Mouse (Mus musculus) ES-E14 (cell line): ENCODE results near the gene Thada. TPM values are rescaled to one million over a fixed set of nuclear protein-coding genes. Genes with fewer than 3 reads are reported as not detected.

Experiments
- DNase-seq: peaks from one replicate; pipeline ENCODE4 v3.0.0-alpha.2; 2013; ENCODE audit warnings: low read depth, low spot score
- H3K27ac ChIP-seq: 2 replicates; pipeline ENCODE4 v1.5.1; 2012; ENCODE audit warnings: low read depth, mild to moderate bottlenecking, low read length, moderate library complexity, mixed read lengths; ENCODE audit not compliant: poor library complexity, insufficient read depth, severe bottlenecking
- H3K36me3 ChIP-seq: 2 replicates; pipeline ENCODE4 v1.6.1; 2012; ENCODE audit warnings: mild to moderate bottlenecking, low read length, moderate library complexity, mixed read lengths; ENCODE audit not compliant: control insufficient read depth, poor library complexity, insufficient read depth, severe bottlenecking
- H3K4me1 ChIP-seq, 2 experiments: fragments of 150-350 bp in 1 of 2; sonication (generic) in 1 of 2; 2 replicates each; pipeline ENCODE4 v1.6.1; 2012; ENCODE audit warnings: low read length in 2 of 2, mild to moderate bottlenecking in 1 of 2, mixed read lengths in 1 of 2; ENCODE audit not compliant: control insufficient read depth in 2 of 2, insufficient read depth in 2 of 2, poor library complexity in 1 of 2
- H3K4me3 ChIP-seq, 2 experiments: fragments of 150-350 bp in 1 of 2; sonication (generic) in 1 of 2; 2 replicates each; pipeline ENCODE4 v1.5.1; 2012; ENCODE audit warnings: low read length in 2 of 2, low read depth in 1 of 2, mild to moderate bottlenecking in 1 of 2, mixed read lengths in 1 of 2; ENCODE audit not compliant: insufficient read depth in 1 of 2, poor library complexity in 1 of 2, severe bottlenecking in 1 of 2
- H3K9ac ChIP-seq: 2 replicates; pipeline ENCODE4 v1.6.1; 2012; ENCODE audit warnings: low read depth, mild to moderate bottlenecking, low read length, mixed read lengths; ENCODE audit not compliant: poor library complexity, insufficient read depth, severe bottlenecking
- H3K9me3 ChIP-seq: fragments of 150-350 bp; sonication (generic); 2 replicates; pipeline ENCODE4 v1.6.1; 2012; ENCODE audit warnings: low read depth, mild to moderate bottlenecking, low read length; ENCODE audit not compliant: control insufficient read depth, insufficient read depth
- CHD2 ChIP-seq: IDR thresholded peaks from 2 replicates; pipeline ENCODE4 v1.6.1; 2014; ENCODE audit warnings: mild to moderate bottlenecking, low read depth, low read length, inconsistent platforms
- HCFC1 ChIP-seq: IDR thresholded peaks from 2 replicates; pipeline ENCODE4 v1.6.1; 2012; ENCODE audit warnings: low read length, inconsistent platforms, borderline replicate concordance; ENCODE audit not compliant: insufficient read depth
- MAFK ChIP-seq: IDR thresholded peaks from 2 replicates; pipeline ENCODE4 v1.6.1; 2014; ENCODE audit warnings: mild to moderate bottlenecking, low read depth, low read length, inconsistent platforms; ENCODE audit not compliant: insufficient read depth
- ZC3H11A ChIP-seq: IDR thresholded peaks from 2 replicates; pipeline ENCODE4 v1.6.1; 2012; ENCODE audit warnings: low read depth, mild to moderate bottlenecking, inconsistent platforms, low read length, borderline replicate concordance
- ZNF384 ChIP-seq: IDR thresholded peaks from 2 replicates; pipeline ENCODE4 v1.6.1; 2012; ENCODE audit warnings: low read depth, low read length, inconsistent platforms
- in situ Hi-C, 2 experiments: fragments of 600-800 bp; cut with MboI; formaldehyde crosslinking; loops; one replicate each; pipeline ENCODE4 v1.15.1; 2025; ENCODE audit warnings: low sequenced_read_pairs in 2 of 2, inconsistent platforms in 1 of 2; ENCODE audit not compliant: unreplicated experiment in 2 of 2
- total RNA-seq: library from RNA; depleted of rRNA; stranded (reverse); fragments of 300-350 nt; gene quantifications from 2 replicates; pipeline ENCODE4 v1.2.3, GENCODE M21; 2012

Thada gene
- total RNA-seq, 1 experiment = 37.4 TPM

DNA sequence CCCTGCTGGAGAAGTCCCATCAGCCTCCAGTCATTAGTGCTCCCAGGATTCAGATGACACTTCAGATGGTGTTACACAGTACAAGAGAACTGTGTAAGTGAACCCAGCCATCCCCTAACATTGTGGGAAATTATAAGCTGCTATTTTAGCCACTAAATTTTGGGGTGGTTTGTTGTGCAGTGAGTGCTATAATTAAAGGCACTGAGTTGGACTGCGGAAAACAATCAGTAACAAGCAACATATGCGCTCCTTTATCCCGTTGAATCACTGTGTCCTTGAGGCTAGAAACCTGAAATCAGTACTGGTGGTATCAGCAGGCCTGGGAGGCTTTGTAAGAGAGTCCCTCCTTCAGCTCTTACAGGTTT is 113.2 kb downstream of the Thada start:
- Histone ChIP-seq H3K4me1 (peaks cover 20 to 21% of the 10 kb centered on the region in 2 experiments), H3K9me3 (no peaks in the 10 kb centered on the region), H3K27ac (no peak overlapping the region; the same call in 1 of the 2 replicates), H3K36me3 (peaks cover 14% of the 10 kb centered on the region), H3K4me3 (no peak overlapping the region), H3K9ac (no peak overlapping the region)
- no peak for TF ChIP-seq MAFK
- no peak for TF ChIP-seq ZNF384
- TF ChIP-seq ZC3H11A = no peak
- TF ChIP-seq CHD2 = no peak
- TF ChIP-seq HCFC1 = no peak
- DNase-seq = no peak
- in situ Hi-C loops = no loop called here

DNA sequence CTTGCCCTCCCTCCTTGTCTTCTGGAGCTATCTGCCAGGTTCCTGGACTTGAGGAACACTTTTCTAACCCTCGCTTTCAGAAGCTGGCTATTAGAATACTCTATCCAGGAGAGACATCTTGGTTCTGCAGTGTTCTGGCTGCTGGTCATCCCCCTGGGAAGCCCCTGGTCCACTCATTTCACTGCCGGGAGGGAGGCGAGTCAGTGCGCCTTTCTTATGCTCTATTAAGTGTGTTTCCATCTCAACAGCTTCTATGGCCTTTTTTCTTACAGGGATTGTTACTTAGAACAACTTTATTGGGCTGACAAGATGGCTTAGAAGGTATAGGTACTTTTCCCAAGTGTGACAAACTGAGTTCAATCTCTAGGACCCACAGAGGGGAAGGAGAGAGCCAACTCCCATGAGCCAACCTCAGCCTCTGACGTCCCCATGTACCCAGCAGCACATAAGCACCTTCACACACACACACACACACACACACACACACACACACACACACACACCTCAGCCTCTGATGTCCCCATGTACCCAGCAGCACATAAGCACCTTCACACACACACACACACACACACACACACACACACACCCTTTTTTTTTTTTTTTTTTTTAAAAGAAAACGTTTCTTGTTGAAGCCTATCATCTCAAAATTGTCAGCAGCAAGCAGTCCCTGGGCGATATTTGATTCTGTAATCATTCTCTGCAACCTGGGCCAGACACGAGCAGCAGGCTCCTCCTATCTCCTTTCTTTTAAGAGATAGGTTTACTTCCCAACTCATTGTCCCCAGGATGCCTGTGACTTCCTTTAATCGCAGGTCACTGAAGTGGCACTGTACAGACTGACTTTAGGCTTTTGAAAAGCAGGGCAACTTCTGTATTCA is 113.9 kb downstream of the Thada start:
- Histone ChIP-seq H3K27ac (peak overlapping the region; percentile 71), H3K4me3 (no peak overlapping the region), H3K36me3 (peaks cover 12% of the 10 kb centered on the region), H3K9ac (no peak overlapping the region), H3K9me3 (no peaks in the 10 kb centered on the region), H3K4me1 (peaks cover 20 to 21% of the 10 kb centered on the region in 2 experiments)
- TF ChIP-seq ZNF384 (peak; percentile 21; the same call in 1 of the 2 replicates), HCFC1 (no peak), CHD2 (no peak), MAFK (no peak), ZC3H11A (no peak)
- in situ Hi-C loops = no loop called here
- DNase-seq = no peak

DNA sequence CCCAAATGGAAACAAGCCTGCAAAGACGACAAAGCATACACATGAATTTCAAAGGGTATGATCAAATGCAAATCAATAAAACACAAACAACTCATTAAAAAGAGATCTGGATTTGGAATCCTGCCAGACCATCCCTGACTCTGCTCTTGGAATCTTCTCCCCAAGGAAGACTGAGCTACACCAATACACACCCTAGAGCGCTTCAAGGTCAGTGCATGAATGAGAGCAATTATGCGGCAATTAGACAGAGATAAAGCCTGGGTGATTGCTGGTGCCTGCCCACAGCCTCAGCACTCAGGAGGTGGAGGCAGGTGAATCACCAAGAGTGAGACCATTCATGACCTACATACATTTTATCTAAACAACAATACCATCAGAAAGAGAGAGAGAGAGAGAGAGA is 114.7 kb downstream of the Thada start:
- in situ Hi-C loops = no loop called here
- Histone ChIP-seq H3K27ac (no peak overlapping the region; the same call in 1 of the 2 replicates), H3K4me1 (peaks cover 17 to 20% of the 10 kb centered on the region in 2 experiments), H3K9me3 (no peaks in the 10 kb centered on the region), H3K9ac (no peak overlapping the region), H3K36me3 (peaks cover 16% of the 10 kb centered on the region), H3K4me3 (no peak overlapping the region)
- TF ChIP-seq ZNF384 (no peak), ZC3H11A (no peak), HCFC1 (no peak), MAFK (no peak), CHD2 (peak; percentile 83)
- peak; percentile 97 for DNase-seq

DNA sequence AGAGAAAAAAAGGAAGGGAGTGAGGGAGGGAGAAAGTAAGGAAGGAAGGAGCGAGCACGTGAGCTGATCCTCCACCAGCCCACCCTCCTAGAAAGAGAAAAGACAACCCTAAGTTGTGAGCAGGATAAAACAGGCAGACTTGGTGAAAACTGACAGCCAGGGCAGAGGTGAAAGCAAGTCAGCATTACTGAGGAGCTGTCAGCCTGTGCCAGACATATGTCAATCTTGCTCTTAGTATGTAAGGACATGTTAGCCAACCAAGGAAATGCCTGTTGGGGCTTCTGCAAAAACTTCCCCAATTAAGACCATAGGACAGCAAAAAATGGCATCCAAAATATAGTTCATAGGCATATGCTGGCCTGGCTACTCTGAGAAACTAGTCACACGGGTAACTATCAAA is 117.1 kb downstream of the Thada start:
- in situ Hi-C loops = no loop called here

More for the DNA sequence above, 117.1 kb downstream of the Thada start:
- TF ChIP-seq ZC3H11A (no peak), ZNF384 (no peak), MAFK (no peak), HCFC1 (no peak), CHD2 (no peak)
- Histone ChIP-seq H3K4me3 (no peak overlapping the region), H3K27ac (no peak overlapping the region), H3K9ac (no peak overlapping the region), H3K9me3 (no peaks in the 10 kb centered on the region), H3K36me3 (peaks cover 13% of the 10 kb centered on the region), H3K4me1 (peaks cover 10 to 12% of the 10 kb centered on the region in 2 experiments)
- no peak for DNase-seq
